Mouse (Mus musculus) MEL (cell line): Measurements from ENCODE around the gene Slc39a13. TPM values are rescaled to one million over a fixed set of nuclear protein-coding genes. Genes with fewer than 3 reads are reported as not detected.
A peak's percentile ranks its signal among the peaks of the same experiment; 100 is the strongest.

ENCODE experiments used
- DNase-seq: peaks from one replicate; pipeline ENCODE4 v3.0.0; 2011; ENCODE audit warnings: low read depth, low spot score
- H3K27ac ChIP-seq: 2 replicates; pipeline ENCODE4 v1.5.1; 2012; ENCODE audit warnings: low read depth, mild to moderate bottlenecking, control low read depth, low read length, moderate library complexity; ENCODE audit not compliant: control insufficient read depth
- H3K27me3 ChIP-seq, 2 experiments: fragments of 150-350 bp in 1 of 2; sonication (generic) in 1 of 2; 2 replicates each; pipeline ENCODE4 v1.6.1; 2012; ENCODE audit warnings: low read length in 2 of 2, mild to moderate bottlenecking in 2 of 2, improper control_type of control experiment in 1 of 2, moderate library complexity in 1 of 2; ENCODE audit not compliant: insufficient read depth in 2 of 2, control insufficient read depth in 1 of 2
- H3K36me3 ChIP-seq, 2 experiments: 2 replicates each; pipeline ENCODE4 v1.6.1; 2012 to 2014; ENCODE audit warnings: low read length in 2 of 2, improper control_type of control experiment in 1 of 2, inconsistent platforms in 1 of 2, mild to moderate bottlenecking in 1 of 2; ENCODE audit not compliant: insufficient read depth in 2 of 2, control insufficient read depth in 1 of 2
- H3K4me1 ChIP-seq, 2 experiments: fragments of 150-350 bp in 1 of 2; sonication (generic) in 1 of 2; 2 replicates each; pipeline ENCODE4 v1.6.1; 2012; ENCODE audit warnings: low read length in 2 of 2, improper control_type of control experiment in 1 of 2, mild to moderate bottlenecking in 1 of 2; ENCODE audit not compliant: insufficient read depth in 2 of 2, control insufficient read depth in 1 of 2
- H3K4me3 ChIP-seq, 2 experiments: fragments of 150-350 bp in 1 of 2; sonication (generic) in 1 of 2; 2 replicates each; pipeline ENCODE4 v1.5.1; 2012; ENCODE audit warnings: low read depth in 2 of 2, low read length in 2 of 2, mild to moderate bottlenecking in 2 of 2, moderate library complexity in 2 of 2, control low read depth in 1 of 2, improper control_type of control experiment in 1 of 2; ENCODE audit not compliant: control insufficient read depth in 1 of 2, insufficient read depth in 1 of 2
- H3K79me2 ChIP-seq: 2 replicates; pipeline ENCODE4 v1.6.1; 2012; ENCODE audit warnings: mild to moderate bottlenecking, low read length, moderate library complexity; ENCODE audit not compliant: control insufficient read depth, poor library complexity, insufficient read depth
- H3K9ac ChIP-seq: 2 replicates; pipeline ENCODE4 v1.6.1; 2012; ENCODE audit warnings: low read depth, mild to moderate bottlenecking, control low read depth, low read length, moderate library complexity; ENCODE audit not compliant: control insufficient read depth, poor library complexity, severe bottlenecking
- H3K9me3 ChIP-seq: fragments of 150-350 bp; sonication (generic); replicated peaks from 2 replicates; pipeline ENCODE4 v1.6.1; 2012; ENCODE audit warnings: mild to moderate bottlenecking, low read length, improper control_type of control experiment, moderate library complexity; ENCODE audit not compliant: insufficient read depth
- BHLHE40 ChIP-seq: IDR thresholded peaks from 2 replicates; pipeline ENCODE4 v1.6.1; 2012; ENCODE audit warnings: low read depth, mild to moderate bottlenecking, inconsistent platforms, low read length, improper control_type of control experiment, borderline replicate concordance
- CHD1 ChIP-seq: IDR thresholded peaks from 2 replicates; pipeline ENCODE4 v1.6.1; 2012; ENCODE audit warnings: low read depth, mild to moderate bottlenecking, inconsistent platforms, low read length, improper control_type of control experiment
- CHD2 ChIP-seq: IDR thresholded peaks from 2 replicates; pipeline ENCODE4 v1.6.1; 2011; ENCODE audit warnings: low read length, improper control_type of control experiment
- CTCF ChIP-seq, 3 experiments: IDR thresholded peaks in 2 of 3; conservative IDR thresholded peaks in 1 of 3; 2 replicates each; pipeline ENCODE4 v1.5.1; 2011 to 2012; ENCODE audit warnings: low read length in 3 of 3, low read depth in 2 of 3, mild to moderate bottlenecking in 2 of 3, improper control_type of control experiment in 1 of 3, inconsistent platforms in 1 of 3, mixed read lengths in 1 of 3, moderate library complexity in 1 of 3; ENCODE audit not compliant: control insufficient read depth in 1 of 3, insufficient read depth in 1 of 3, poor library complexity in 1 of 3, severe bottlenecking in 1 of 3
- E2F4 ChIP-seq: IDR thresholded peaks from 2 replicates; pipeline ENCODE4 v1.6.1; 2011; ENCODE audit warnings: low read depth, low read length, improper control_type of control experiment, borderline replicate concordance
- ELF1 ChIP-seq: IDR thresholded peaks from 2 replicates; pipeline ENCODE4 v1.6.1; 2014; ENCODE audit warnings: low read depth, mild to moderate bottlenecking, inconsistent platforms, low read length, improper control_type of control experiment, moderate library complexity
- EP300 ChIP-seq, 2 experiments: IDR thresholded peaks; 2 replicates each; pipeline ENCODE4 v1.6.1; 2011; ENCODE audit warnings: improper control_type of control experiment in 2 of 2, low read length in 2 of 2, low read depth in 1 of 2, mild to moderate bottlenecking in 1 of 2
- ETS1 ChIP-seq: IDR thresholded peaks from 2 replicates; pipeline ENCODE4 v1.6.1; 2012; ENCODE audit warnings: low read depth, mild to moderate bottlenecking, inconsistent platforms, low read length, improper control_type of control experiment, moderate library complexity
- GABPA ChIP-seq: IDR thresholded peaks from 2 replicates; pipeline ENCODE4 v1.6.1; 2012; ENCODE audit warnings: low read depth, mild to moderate bottlenecking, inconsistent platforms, low read length, improper control_type of control experiment, moderate library complexity
- GATA1 ChIP-seq: IDR thresholded peaks from 2 replicates; pipeline ENCODE4 v1.6.1; 2011; ENCODE audit warnings: low read depth, low read length, improper control_type of control experiment
- HCFC1 ChIP-seq: IDR thresholded peaks from 2 replicates; pipeline ENCODE4 v1.6.1; 2012; ENCODE audit warnings: low read depth, mild to moderate bottlenecking, inconsistent platforms, low read length, improper control_type of control experiment, moderate library complexity
- JUND ChIP-seq: IDR thresholded peaks from 2 replicates; pipeline ENCODE4 v1.6.1; 2011; ENCODE audit warnings: low read depth, mild to moderate bottlenecking, improper control_type of control experiment, low read length
- KAT2A ChIP-seq: conservative IDR thresholded peaks from 2 replicates; pipeline ENCODE4 v1.6.1; 2012; ENCODE audit warnings: low read depth, low read length, improper control_type of control experiment, inconsistent platforms
- MAFK ChIP-seq: IDR thresholded peaks from 2 replicates; pipeline ENCODE4 v1.6.1; 2011; ENCODE audit warnings: low read depth, mild to moderate bottlenecking, low read length, improper control_type of control experiment, borderline replicate concordance
- MAX ChIP-seq: IDR thresholded peaks from 2 replicates; pipeline ENCODE4 v1.6.1; 2011; ENCODE audit warnings: low read length, improper control_type of control experiment
- MAZ ChIP-seq: IDR thresholded peaks from 2 replicates; pipeline ENCODE4 v1.6.1; 2012; ENCODE audit warnings: low read depth, mild to moderate bottlenecking, inconsistent platforms, low read length, improper control_type of control experiment
- MEF2A ChIP-seq: IDR thresholded peaks from 2 replicates; pipeline ENCODE4 v1.6.1; 2014; ENCODE audit warnings: low read depth, mild to moderate bottlenecking, inconsistent platforms, low read length, improper control_type of control experiment; ENCODE audit not compliant: poor library complexity, insufficient replicate concordance, severe bottlenecking; ENCODE audit errors: extremely low read depth
- MXI1 ChIP-seq: IDR thresholded peaks from 2 replicates; pipeline ENCODE4 v1.6.1; 2011; ENCODE audit warnings: mild to moderate bottlenecking, low read depth, low read length, improper control_type of control experiment
- MYB ChIP-seq: IDR thresholded peaks from 2 replicates; pipeline ENCODE4 v1.6.1; 2011; ENCODE audit warnings: mild to moderate bottlenecking, low read depth, low read length, improper control_type of control experiment
- MYC ChIP-seq: IDR thresholded peaks from 2 replicates; pipeline ENCODE4 v1.6.1; 2011; ENCODE audit warnings: low read depth, mild to moderate bottlenecking, low read length, improper control_type of control experiment, moderate library complexity
- NRF1 ChIP-seq: IDR thresholded peaks from 2 replicates; pipeline ENCODE4 v1.6.1; 2014; ENCODE audit warnings: low read depth, mild to moderate bottlenecking, inconsistent platforms, low read length, improper control_type of control experiment, moderate library complexity; ENCODE audit not compliant: poor library complexity, insufficient read depth, severe bottlenecking
- POLR2A ChIP-seq, 2 experiments: IDR thresholded peaks; 2 replicates each; pipeline ENCODE4 v1.6.1; 2011 to 2012; ENCODE audit warnings: low read length in 2 of 2, mild to moderate bottlenecking in 2 of 2, control low read depth in 1 of 2, improper control_type of control experiment in 1 of 2, low read depth in 1 of 2, moderate library complexity in 1 of 2; ENCODE audit not compliant: control insufficient read depth in 1 of 2, insufficient read depth in 1 of 2, poor library complexity in 1 of 2
- POLR2AphosphoS2 ChIP-seq: IDR thresholded peaks from 2 replicates; pipeline ENCODE4 v1.6.1; 2011; ENCODE audit warnings: low read length, improper control_type of control experiment
- POLR2AphosphoS5 ChIP-seq: IDR thresholded peaks from 2 replicates; pipeline ENCODE4 v1.6.1; 2012; ENCODE audit warnings: low read depth, borderline replicate concordance, mild to moderate bottlenecking, inconsistent platforms, low read length, moderate library complexity, mixed read lengths
- RAD21 ChIP-seq: IDR thresholded peaks from 2 replicates; pipeline ENCODE4 v1.6.1; 2011; ENCODE audit warnings: mild to moderate bottlenecking, low read depth, low read length, improper control_type of control experiment
- RCOR1 ChIP-seq: IDR thresholded peaks from 2 replicates; pipeline ENCODE4 v1.6.1; 2012; ENCODE audit warnings: low read depth, mild to moderate bottlenecking, inconsistent platforms, low read length, improper control_type of control experiment
- SIN3A ChIP-seq: IDR thresholded peaks from 2 replicates; pipeline ENCODE4 v1.6.1; 2012; ENCODE audit warnings: low read length, improper control_type of control experiment, inconsistent platforms
- SMC3 ChIP-seq: IDR thresholded peaks from 2 replicates; pipeline ENCODE4 v1.6.1; 2011; ENCODE audit warnings: low read depth, low read length, improper control_type of control experiment
- TAL1 ChIP-seq: IDR thresholded peaks from 2 replicates; pipeline ENCODE4 v1.6.1; 2012; ENCODE audit warnings: mild to moderate bottlenecking, inconsistent platforms, low read length, moderate library complexity, mixed read lengths
- TBP ChIP-seq: IDR thresholded peaks from 2 replicates; pipeline ENCODE4 v1.8.0; 2011; ENCODE audit warnings: low read depth, low read length, improper control_type of control experiment
- TCF12 ChIP-seq: IDR thresholded peaks from 2 replicates; pipeline ENCODE4 v1.6.1; 2014; ENCODE audit warnings: low read depth, mild to moderate bottlenecking, inconsistent platforms, low read length, improper control_type of control experiment, moderate library complexity
- UBTF ChIP-seq: IDR thresholded peaks from 2 replicates; pipeline ENCODE4 v1.6.1; 2012; ENCODE audit warnings: low read depth, mild to moderate bottlenecking, inconsistent platforms, low read length, improper control_type of control experiment, moderate library complexity, borderline replicate concordance; ENCODE audit not compliant: insufficient read depth
- USF1 ChIP-seq: IDR thresholded peaks from 2 replicates; pipeline ENCODE4 v1.6.1; 2014; ENCODE audit warnings: low read depth, mild to moderate bottlenecking, inconsistent platforms, low read length, improper control_type of control experiment, moderate library complexity
- USF2 ChIP-seq, 2 experiments: IDR thresholded peaks; 2 replicates each; pipeline ENCODE4 v1.6.1; 2011 to 2012; ENCODE audit warnings: improper control_type of control experiment in 2 of 2, low read length in 2 of 2, borderline replicate concordance in 1 of 2, inconsistent platforms in 1 of 2, low read depth in 1 of 2, mild to moderate bottlenecking in 1 of 2; ENCODE audit not compliant: insufficient read depth in 1 of 2
- ZC3H11A ChIP-seq: IDR thresholded peaks from 2 replicates; pipeline ENCODE4 v1.6.1; 2012; ENCODE audit warnings: low read depth, mild to moderate bottlenecking, inconsistent platforms, low read length, improper control_type of control experiment
- ZKSCAN1 ChIP-seq: IDR thresholded peaks from 2 replicates; pipeline ENCODE4 v1.6.1; 2012; ENCODE audit warnings: low read depth, mild to moderate bottlenecking, inconsistent platforms, low read length, improper control_type of control experiment, moderate library complexity
- ZMIZ1 ChIP-seq: IDR thresholded peaks from 2 replicates; pipeline ENCODE4 v1.6.1; 2012; ENCODE audit warnings: low read depth, mild to moderate bottlenecking, inconsistent platforms, low read length, improper control_type of control experiment, moderate library complexity
- ZNF384 ChIP-seq: IDR thresholded peaks from 2 replicates; pipeline ENCODE4 v1.6.1; 2012; ENCODE audit warnings: low read depth, mild to moderate bottlenecking, inconsistent platforms, low read length, improper control_type of control experiment
- polyA plus RNA-seq, 2 experiments: library from polyadenylated mRNA; stranded (reverse) in 1 of 2; unstranded in 1 of 2; fragments of >175 nt in 1 of 2; fragments of >200 nt in 1 of 2; gene quantifications; 2 replicates each; pipeline versions ENCODE4 v1.2.1 to v1.2.4; 2012; ENCODE audit warnings: low replicate concordance in 2 of 2, low read depth in 1 of 2; ENCODE audit not compliant: insufficient read length in 2 of 2, insufficient read depth in 1 of 2, missing spikeins in 1 of 2
- total RNA-seq: library from RNA; depleted of rRNA; stranded (reverse); fragments of 300-350 nt; gene quantifications from 2 replicates; pipeline ENCODE4 v1.2.3, GENCODE M21; 2012

The Slc39a13 gene
- total and polyA plus RNA-seq, 3 experiments: 9.4 to 19.1 TPM; not detected in 1

- peak; percentile 74 for DNase-seq
- Histone ChIP-seq H3K36me3 (peaks cover 0 to 5% of the 10 kb centered on the region in 2 experiments; a peak in 2 of 4 replicates), H3K79me2 (no peaks in the 10 kb centered on the region), H3K27me3 (no peaks in the 10 kb centered on the region), H3K4me1 (peaks cover 4 to 7% of the 10 kb centered on the region in 2 experiments; a peak in 3 of 4 replicates), H3K9ac (peak overlapping the region; percentile 38; the same call in 1 of the 2 replicates), H3K4me3 (no peak overlapping the region), H3K9me3 (no peaks in the 10 kb centered on the region), H3K27ac (no peak overlapping the region)
- TF ChIP-seq POLR2AphosphoS5: no peak
- TF ChIP-seq RAD21: peak; percentile 68
- TF ChIP-seq GATA1: peak; percentile 46; the same call in 1 of the 2 replicates
- peak; percentile 77 for TF ChIP-seq ZNF384
- TF ChIP-seq CTCF (IDR thresholded peaks at IDR 0.05 in 2 of 3, conservative IDR thresholded peaks at IDR 0.05 in 1 of 3; ENCODE audit: control insufficient read depth in 1 of 3, insufficient read depth in 1 of 3, low read depth in 2 of 3, low read length in 3 of 3, poor library complexity in 1 of 3, severe bottlenecking in 1 of 3): peak; percentile 29 to 64 (median 37)
- TF ChIP-seq MYC: peak; percentile 99
- TF ChIP-seq EP300 (IDR thresholded peaks at IDR 0.05; ENCODE audit: low read depth in 1 of 2, low read length in 2 of 2): no peak
- TF ChIP-seq TAL1: no peak
- TF ChIP-seq MAFK: no peak
- no peak for TF ChIP-seq E2F4
- no peak for TF ChIP-seq TBP
- TF ChIP-seq KAT2A: no peak
- no peak for TF ChIP-seq USF2 (IDR thresholded peaks at IDR 0.05; ENCODE audit: borderline replicate concordance in 1 of 2, insufficient read depth in 1 of 2, low read depth in 1 of 2, low read length in 2 of 2)
- TF ChIP-seq UBTF: no peak
- no peak for TF ChIP-seq POLR2A (IDR thresholded peaks at IDR 0.05; ENCODE audit: control insufficient read depth in 1 of 2, insufficient read depth in 1 of 2, low read depth in 1 of 2, low read length in 2 of 2, poor library complexity in 1 of 2)
- no peak for TF ChIP-seq BHLHE40
- peak; percentile 56; the same call in 1 of the 2 replicates for TF ChIP-seq ZC3H11A
- no peak for TF ChIP-seq TCF12
- no peak for TF ChIP-seq CHD1
- TF ChIP-seq MAZ: no peak
- TF ChIP-seq MEF2A: no peak
- TF ChIP-seq MAX: peak; percentile 93
- TF ChIP-seq HCFC1: no peak
- TF ChIP-seq ETS1: no peak
- TF ChIP-seq RCOR1: no peak
- TF ChIP-seq GABPA: no peak
- no peak for TF ChIP-seq ZMIZ1
- no peak for TF ChIP-seq JUND
- TF ChIP-seq CHD2: no peak
- no peak for TF ChIP-seq POLR2AphosphoS2
- TF ChIP-seq USF1: peak; percentile 87
- peak; percentile 77 for TF ChIP-seq MXI1
- peak; percentile 41; the same call in 1 of the 2 replicates for TF ChIP-seq SIN3A
- peak; percentile 59 for TF ChIP-seq SMC3
- no peak for TF ChIP-seq ZKSCAN1
- TF ChIP-seq NRF1: no peak
- no peak for TF ChIP-seq ELF1
- TF ChIP-seq MYB: no peak
These were observed 37.2 kb downstream of the Slc39a13 start for GRCm38 (mm10) chr2:91033000-91033399.
